19 mouse cellular contexts compared by ENCODE assay signal in genomic region chr8:12402709-12403108, GRCm38 (mm10). TPM values are rescaled to one million over a fixed set of nuclear protein-coding genes. Genes with fewer than 3 reads are reported as not detected.
DNase-seq lines count a peak whose midpoint lies in the region; ATAC-seq lines count a peak whose summit lies in the region.
"Had no signal": no experiment of that assay in that cellular context is flagged by ENCODE, and none has a peak within 500 bp of the region (broad histone marks: within the 10 kb centered on the region; RNA-seq: fewer than 3 reads in every experiment).

No protein-coding gene starts in this region.

- H3K4me2 ChIP-seq in hindbrain, embryonic 14.5 days (replicated peaks): 0 out of 2 replicates have a peak overlapping the region, but pooled peaks have one; percentile 1
- H3K4me2 ChIP-seq: heart, embryonic 11.5 days; liver, embryonic 13.5 days had no signal

- no peaks in the 10 kb centered on the region for H3K9me3 ChIP-seq in forebrain, embryonic 10.5 days
- H3K9me3 ChIP-seq in hindbrain, embryonic 14.5 days (ENCODE audit: control insufficient read depth, low read length): no peaks in the 10 kb centered on the region
- H3K9me3 ChIP-seq: liver, embryonic 13.5 days; neural tube, embryonic 13.5 days had no signal

- ATAC-seq in hindbrain, embryonic 14.5 days (ENCODE audit: low FRiP score): no peak
- ATAC-seq: CD4-positive, CD25-positive, alpha-beta regulatory T cell, adult 4 months; intestine, postnatal 0 days had no signal

- no peak overlapping the region for H3K9ac ChIP-seq in hindbrain, embryonic 14.5 days
- H3K9ac ChIP-seq: liver, embryonic 13.5 days; neural tube, embryonic 13.5 days had no signal

- peak overlapping the region; percentile 99 for H3K27ac ChIP-seq in forebrain, embryonic 10.5 days
- 0 out of 2 replicates have a peak overlapping the region, but pooled peaks have one; percentile 75 for H3K27ac ChIP-seq in hindbrain, embryonic 14.5 days
- H3K27ac ChIP-seq: liver, embryonic 13.5 days; neural tube, embryonic 13.5 days had no signal

- H3K36me3 ChIP-seq in forebrain, embryonic 10.5 days (replicated peaks): peaks cover 10% of the 10 kb centered on the region
- no peaks in the 10 kb centered on the region for H3K36me3 ChIP-seq in hindbrain, embryonic 14.5 days (replicated peaks; ENCODE audit: control insufficient read depth, insufficient read depth)
- H3K36me3 ChIP-seq: liver, embryonic 13.5 days; neural tube, embryonic 13.5 days had no signal

- peaks cover 74% of the 10 kb centered on the region for H3K4me1 ChIP-seq in forebrain, embryonic 10.5 days
- no peaks in the 10 kb centered on the region; the same call in 1 of the 2 replicates for H3K4me1 ChIP-seq in hindbrain, embryonic 14.5 days (replicated peaks; ENCODE audit: control insufficient read depth, insufficient read depth, low read length)
- H3K4me1 ChIP-seq: liver, embryonic 13.5 days had no signal

- peaks cover 93% of the 10 kb centered on the region for H3K27me3 ChIP-seq in forebrain, embryonic 10.5 days (ENCODE audit: poor library complexity, severe bottlenecking)
- peaks cover 78% of the 10 kb centered on the region for H3K27me3 ChIP-seq in hindbrain, embryonic 14.5 days (ENCODE audit: control insufficient read depth, insufficient read depth, low read length)

- WGBS in forebrain, embryonic 10.5 days: 3% methylated on average over 9 of the region's 9 CpGs
- 9% methylated on average over 9 of the region's 9 CpGs for WGBS in hindbrain, embryonic 14.5 days

- H3K4me3 ChIP-seq in forebrain, embryonic 10.5 days: peak overlapping the region; percentile 83
- no peak overlapping the region for H3K4me3 ChIP-seq in hindbrain, embryonic 14.5 days (replicated peaks; ENCODE audit: low read length)
- H3K4me3 ChIP-seq: liver, embryonic 13.5 days; neural tube, embryonic 13.5 days had no signal

- DNase-seq in ES-CJ7 (ENCODE audit: low read depth, low spot score): peak; percentile 56
- DNase-seq in R1 (ENCODE audit: low read depth, low spot score): peak; percentile 37
- peak; percentile 53 for DNase-seq in forebrain, embryonic 10.5 days (ENCODE audit: extremely low spot score, low spot score)
- DNase-seq in hindbrain, embryonic 14.5 days (ENCODE audit: low spot score): no peak
- DNase-seq in kidney, postnatal 4 days: no peak
- DNase-seq in urinary bladder, postnatal 10 days (ENCODE audit: low spot score): no peak
- DNase-seq in cerebellum, postnatal 36 days: no peak
- DNase-seq: cerebellum, postnatal 14 days; gastrocnemius, postnatal 25 days; heart, postnatal 36 days; kidney, postnatal 14 days; liver, embryonic 13.5 days; lung, postnatal 10 days had no signal

RNA-seq across cellular contexts. Expression of gene Sox1, which starts 7.6 kb away (rescaled TPM):
- 4.2 and 4.3 TPM in 2 replicates for polyA plus RNA-seq in forebrain, embryonic 10.5 days (2016; fragmentation: Nextera tagmentation; extraction: Ambion mirVana)
- 1.9 and 2.5 TPM in 2 replicates for polyA plus RNA-seq in hindbrain, embryonic 14.5 days (2014; fragmentation: Nextera tagmentation; extraction: Ambion mirVana)
- polyA plus RNA-seq: CD4-positive, CD25-positive, alpha-beta regulatory T cell, adult 4 months; heart, embryonic 11.5 days; intestine, postnatal 0 days; liver, embryonic 13.5 days; stomach, embryonic 14.5 days; thymus, postnatal 0 days had no signal

Comparison
In these comparisons a context has a peak if more than half of its experiments do, and no peak if none do; other contexts are left out.
1. DNase-seq: peak in ES-CJ7 (single experiment), R1 (single experiment) and forebrain, embryonic 10.5 days (single experiment); none in hindbrain, embryonic 14.5 days (single experiment), kidney, postnatal 4 days (0 of 2), urinary bladder, postnatal 10 days (single experiment) and cerebellum, postnatal 36 days (0 of 2).